In genomic region chr9:60989670-60990391, GRCm38 (mm10) we compare ENCODE assay signal across 10 mouse cellular contexts.
A peak's percentile ranks its signal among the peaks of the same experiment; 100 is the strongest.
DNase-seq lines count a peak whose midpoint lies in the region; ATAC-seq and TF ChIP-seq lines count a peak whose summit lies in the region.
"Had no signal": no experiment of that assay in that cellular context is flagged by ENCODE, and none has a peak within 500 bp of the region (broad histone marks: within the 10 kb centered on the region; RNA-seq: fewer than 3 reads in every experiment).

No protein-coding gene starts in this region.

- no peaks in the 10 kb centered on the region for H3K27me3 ChIP-seq in hindbrain, embryonic 16.5 days (replicated peaks; ENCODE audit: control insufficient read depth, insufficient read depth, low read length)
- no peaks in the 10 kb centered on the region for H3K27me3 ChIP-seq in hindbrain, embryonic 14.5 days (ENCODE audit: control insufficient read depth, insufficient read depth, low read length)
- H3K27me3 ChIP-seq in heart, embryonic 16.5 days (ENCODE audit: control insufficient read depth, insufficient read depth, low read length), result no peaks in the 10 kb centered on the region; the same call in 1 of the 2 replicates
- no peaks in the 10 kb centered on the region; the same call in 1 of the 2 replicates for H3K27me3 ChIP-seq in thymus, adult 2 months (ENCODE audit: control insufficient read depth, insufficient read depth, low read length)

- peak overlapping the region; percentile 9; the same call in 1 of the 2 replicates for H3K4me2 ChIP-seq in hindbrain, embryonic 16.5 days (ENCODE audit: low read length)
- H3K4me2 ChIP-seq in hindbrain, embryonic 14.5 days (replicated peaks), result no peak overlapping the region
- peak overlapping the region; percentile 38; the same call in 1 of the 2 replicates for H3K4me2 ChIP-seq in heart, embryonic 16.5 days (ENCODE audit: low read depth, low read length)

- TF ChIP-seq CTCF in thymus, adult 2 months (IDR thresholded peaks at IDR 0.05; ENCODE audit: borderline replicate concordance, control insufficient read depth, extremely low read depth, insufficient read depth, low read length, poor library complexity), result no peak

- no peak overlapping the region for H3K9ac ChIP-seq in hindbrain, embryonic 16.5 days (ENCODE audit: low read depth, low read length)
- no peak overlapping the region for H3K9ac ChIP-seq in hindbrain, embryonic 14.5 days
- H3K9ac ChIP-seq in heart, embryonic 16.5 days (ENCODE audit: low read length), result no peak overlapping the region

- H3K27ac ChIP-seq in hindbrain, embryonic 16.5 days (ENCODE audit: low read depth, low read length), result no peak overlapping the region
- H3K27ac ChIP-seq in hindbrain, embryonic 14.5 days, result no peak overlapping the region
- no peak overlapping the region for H3K27ac ChIP-seq in heart, embryonic 16.5 days (ENCODE audit: low read length)
- H3K27ac ChIP-seq in thymus, adult 2 months (ENCODE audit: control insufficient read depth, insufficient read depth, low read length), result no peak overlapping the region

- H3K36me3 ChIP-seq in hindbrain, embryonic 16.5 days (ENCODE audit: control insufficient read depth, insufficient read depth, low read length), result no peaks in the 10 kb centered on the region
- H3K36me3 ChIP-seq in hindbrain, embryonic 14.5 days (replicated peaks; ENCODE audit: control insufficient read depth, insufficient read depth), result no peaks in the 10 kb centered on the region
- H3K36me3 ChIP-seq in heart, embryonic 16.5 days (ENCODE audit: control insufficient read depth, insufficient read depth), result no peaks in the 10 kb centered on the region
- H3K36me3 ChIP-seq in thymus, adult 2 months (ENCODE audit: control insufficient read depth, insufficient read depth, low read length), result no peaks in the 10 kb centered on the region
- H3K36me3 ChIP-seq: G1E had no signal

- 42% methylated on average over 13 of the region's 13 CpGs for WGBS in hindbrain, embryonic 16.5 days
- 43% methylated on average over 13 of the region's 13 CpGs for WGBS in hindbrain, embryonic 14.5 days
- 38% methylated on average over 13 of the region's 13 CpGs for WGBS in heart, embryonic 16.5 days
- WGBS in thymus, adult 2 months, result 84% methylated on average over 13 of the region's 13 CpGs

- no peak for ATAC-seq in hindbrain, embryonic 16.5 days
- ATAC-seq in hindbrain, embryonic 14.5 days (ENCODE audit: low FRiP score), result no peak
- ATAC-seq in heart, embryonic 16.5 days (replicated peaks; ENCODE audit: extremely low read depth, insufficient read depth, low FRiP score), result peak; percentile 69; the same call in 1 of the 2 replicates

- no peak for TF ChIP-seq POLR2A in thymus, adult 2 months (IDR thresholded peaks at IDR 0.05; ENCODE audit: control insufficient read depth, extremely low read depth, insufficient read depth, low read length, poor library complexity)

- no peaks in the 10 kb centered on the region for H3K9me3 ChIP-seq in hindbrain, embryonic 16.5 days (ENCODE audit: control insufficient read depth, low read length)
- no peaks in the 10 kb centered on the region for H3K9me3 ChIP-seq in hindbrain, embryonic 14.5 days (ENCODE audit: control insufficient read depth, low read length)
- no peaks in the 10 kb centered on the region for H3K9me3 ChIP-seq in heart, embryonic 16.5 days (replicated peaks; ENCODE audit: control insufficient read depth, low read length)
- H3K9me3 ChIP-seq: G1E had no signal

- DNase-seq in hindbrain, embryonic 14.5 days (ENCODE audit: low spot score), result no peak
- DNase-seq in 3134 (ENCODE audit: extremely low read depth, insufficient read length, low spot score), result peak; percentile 44
- peak; percentile 60 for DNase-seq in adrenal gland, postnatal 10 days
- no peak for DNase-seq in thymus, adult 2 months
- DNase-seq in spleen, postnatal 4 days (ENCODE audit: low spot score in 2 of 2), result no peak
- no peak for DNase-seq in thymus, adult 18-20 months
- DNase-seq: thymus, postnatal 4 days had no signal

- no peaks in the 10 kb centered on the region for H3K4me1 ChIP-seq in hindbrain, embryonic 16.5 days (ENCODE audit: control insufficient read depth, insufficient read depth, low read depth, low read length)
- H3K4me1 ChIP-seq in hindbrain, embryonic 14.5 days (replicated peaks; ENCODE audit: control insufficient read depth, insufficient read depth, low read length), result no peaks in the 10 kb centered on the region
- no peaks in the 10 kb centered on the region for H3K4me1 ChIP-seq in heart, embryonic 16.5 days (ENCODE audit: control insufficient read depth, insufficient read depth, low read length)
- H3K4me1 ChIP-seq in thymus, adult 2 months (replicated peaks; ENCODE audit: control insufficient read depth, insufficient read depth, low read length), result peaks cover 20% of the 10 kb centered on the region

- no peak overlapping the region for H3K4me3 ChIP-seq in hindbrain, embryonic 16.5 days (ENCODE audit: low read length)
- no peak overlapping the region for H3K4me3 ChIP-seq in hindbrain, embryonic 14.5 days (replicated peaks; ENCODE audit: low read length)
- no peak overlapping the region for H3K4me3 ChIP-seq in heart, embryonic 16.5 days (ENCODE audit: low read length)
- no peak overlapping the region for H3K4me3 ChIP-seq in thymus, adult 2 months (ENCODE audit: control insufficient read depth, insufficient read depth, low read length)

Comparison
In these comparisons a context has a peak if more than half of its experiments do, and no peak if none do; other contexts are left out.
1. DNase-seq: peak in 3134 (single experiment) and adrenal gland, postnatal 10 days (single experiment); none in hindbrain, embryonic 14.5 days (single experiment), thymus, adult 2 months (single experiment), spleen, postnatal 4 days (0 of 2) and thymus, adult 18-20 months (0 of 2).